ENCODE assay signal across 11 mouse cellular contexts in genomic region chr13:113858667-113859391, GRCm38 (mm10).
A peak's percentile ranks its signal among the peaks of the same experiment; 100 is the strongest.
DNase-seq lines count a peak whose midpoint lies in the region; ATAC-seq and TF ChIP-seq lines count a peak whose summit lies in the region.
"Had no signal": no experiment of that assay in that cellular context is flagged by ENCODE, and none has a peak within 500 bp of the region (broad histone marks: within the 10 kb centered on the region; RNA-seq: fewer than 3 reads in every experiment).

No protein-coding gene starts in this region.

- no peak for TF ChIP-seq CTCF in midbrain, postnatal 0 days (IDR thresholded peaks at IDR 0.05)
- no peak for TF ChIP-seq CTCF in layer of hippocampus, adult 2 months (conservative IDR thresholded peaks at IDR 0.05)

- no peaks in the 10 kb centered on the region for H3K36me3 ChIP-seq in midbrain, embryonic 10.5 days
- no peaks in the 10 kb centered on the region for H3K36me3 ChIP-seq in midbrain, postnatal 0 days (ENCODE audit: insufficient read depth, low read length)
- H3K36me3 ChIP-seq in forebrain, embryonic 10.5 days (replicated peaks) = no peaks in the 10 kb centered on the region
- H3K36me3 ChIP-seq in stomach, embryonic 15.5 days = no peaks in the 10 kb centered on the region
- H3K36me3 ChIP-seq: embryonic facial prominence, embryonic 13.5 days had no signal

- ATAC-seq in midbrain, postnatal 0 days (ENCODE audit: low FRiP score) = no peak
- ATAC-seq in stomach, embryonic 15.5 days (ENCODE audit: insufficient read depth, low FRiP score, low read depth) = peak; percentile 87

- no peak overlapping the region for H3K9ac ChIP-seq in midbrain, postnatal 0 days (replicated peaks; ENCODE audit: low read length, poor library complexity, severe bottlenecking)
- H3K9ac ChIP-seq in stomach, embryonic 15.5 days = no peak overlapping the region
- H3K9ac ChIP-seq: embryonic facial prominence, embryonic 13.5 days had no signal

- H3K9me3 ChIP-seq in midbrain, embryonic 10.5 days (replicated peaks) = no peaks in the 10 kb centered on the region
- H3K9me3 ChIP-seq in midbrain, postnatal 0 days (ENCODE audit: low read length) = no peaks in the 10 kb centered on the region
- H3K9me3 ChIP-seq in forebrain, embryonic 10.5 days = no peaks in the 10 kb centered on the region
- H3K9me3 ChIP-seq in stomach, embryonic 15.5 days = no peaks in the 10 kb centered on the region
- H3K9me3 ChIP-seq: embryonic facial prominence, embryonic 13.5 days had no signal

- peak overlapping the region; percentile 69; the same call in 1 of the 2 replicates for H3K27ac ChIP-seq in midbrain, embryonic 10.5 days (replicated peaks)
- H3K27ac ChIP-seq in midbrain, postnatal 0 days (ENCODE audit: low read depth, low read length) = no peak overlapping the region
- peak overlapping the region; percentile 67 for H3K27ac ChIP-seq in forebrain, embryonic 10.5 days
- no peak overlapping the region for H3K27ac ChIP-seq in stomach, embryonic 15.5 days
- no peak overlapping the region for H3K27ac ChIP-seq in layer of hippocampus, adult 2 months
- H3K27ac ChIP-seq: embryonic facial prominence, embryonic 13.5 days had no signal

- no peak overlapping the region for H3K4me2 ChIP-seq in midbrain, postnatal 0 days (ENCODE audit: low read depth, low read length, poor library complexity, severe bottlenecking)
- H3K4me2 ChIP-seq in stomach, embryonic 15.5 days = no peak overlapping the region
- H3K4me2 ChIP-seq: embryonic facial prominence, embryonic 13.5 days had no signal

- H3K4me1 ChIP-seq in midbrain, embryonic 10.5 days = peaks cover 24% of the 10 kb centered on the region
- no peaks in the 10 kb centered on the region for H3K4me1 ChIP-seq in midbrain, postnatal 0 days (ENCODE audit: insufficient read depth, low read length)
- peaks cover 41% of the 10 kb centered on the region for H3K4me1 ChIP-seq in forebrain, embryonic 10.5 days
- H3K4me1 ChIP-seq in stomach, embryonic 15.5 days = no peaks in the 10 kb centered on the region

- H3K27me3 ChIP-seq in midbrain, embryonic 10.5 days (ENCODE audit: low read depth, poor library complexity, severe bottlenecking) = no peaks in the 10 kb centered on the region
- H3K27me3 ChIP-seq in midbrain, postnatal 0 days (ENCODE audit: insufficient read depth, low read length) = no peaks in the 10 kb centered on the region
- H3K27me3 ChIP-seq in forebrain, embryonic 10.5 days (ENCODE audit: poor library complexity, severe bottlenecking) = no peaks in the 10 kb centered on the region
- no peaks in the 10 kb centered on the region for H3K27me3 ChIP-seq in stomach, embryonic 15.5 days (replicated peaks)
- H3K27me3 ChIP-seq: embryonic facial prominence, embryonic 13.5 days had no signal

- WGBS in midbrain, embryonic 10.5 days = 74% methylated on average over 13 of the region's 13 CpGs
- 64% methylated on average over 13 of the region's 13 CpGs for WGBS in midbrain, postnatal 0 days
- 76% methylated on average over 13 of the region's 13 CpGs for WGBS in forebrain, embryonic 10.5 days
- WGBS in stomach, embryonic 15.5 days = 59% methylated on average over 13 of the region's 13 CpGs

- DNase-seq in midbrain, embryonic 10.5 days (ENCODE audit: low spot score) = no peak
- no peak for DNase-seq in midbrain, postnatal 0 days (ENCODE audit: low spot score)
- no peak for DNase-seq in forebrain, embryonic 10.5 days (ENCODE audit: extremely low spot score, low spot score)
- peak; percentile 35 for DNase-seq in liver
- DNase-seq in testis, postnatal 14 days (ENCODE audit: low spot score) = no peak
- no peak for DNase-seq in layer of hippocampus, adult 2 months (ENCODE audit: low spot score in 2 of 2)
- no peak for DNase-seq in lung, postnatal 14 days
- DNase-seq: gastrocnemius, postnatal 36 days; lung, adult 18-20 months had no signal

- no peak overlapping the region for H3K4me3 ChIP-seq in midbrain, embryonic 10.5 days
- H3K4me3 ChIP-seq in midbrain, postnatal 0 days (ENCODE audit: low read depth, low read length) = no peak overlapping the region
- no peak overlapping the region for H3K4me3 ChIP-seq in forebrain, embryonic 10.5 days
- H3K4me3 ChIP-seq in stomach, embryonic 15.5 days (replicated peaks) = no peak overlapping the region
- H3K4me3 ChIP-seq in layer of hippocampus, adult 2 months = no peak overlapping the region
- H3K4me3 ChIP-seq: embryonic facial prominence, embryonic 13.5 days had no signal

Comparison
In these comparisons a context has a peak if more than half of its experiments do, and no peak if none do; other contexts are left out.
1. H3K27ac ChIP-seq: peak in midbrain, embryonic 10.5 days (single experiment) and forebrain, embryonic 10.5 days (single experiment); none in midbrain, postnatal 0 days (single experiment), stomach, embryonic 15.5 days (single experiment) and layer of hippocampus, adult 2 months (single experiment).